Mouse (Mus musculus) T-cell, adult 2 months (primary cell): ENCODE data around the gene Rps15.

Experiments
- DNase-seq: peaks from one replicate; pipeline ENCODE4 v3.0.0; 2022; ENCODE audit warnings: low spot score

Gene Rps15

GRCm38 (mm10) chr10:80341491-80342304 lies 49.4 kb downstream of the Rps15 start:
- no peak for DNase-seq

DNA sequence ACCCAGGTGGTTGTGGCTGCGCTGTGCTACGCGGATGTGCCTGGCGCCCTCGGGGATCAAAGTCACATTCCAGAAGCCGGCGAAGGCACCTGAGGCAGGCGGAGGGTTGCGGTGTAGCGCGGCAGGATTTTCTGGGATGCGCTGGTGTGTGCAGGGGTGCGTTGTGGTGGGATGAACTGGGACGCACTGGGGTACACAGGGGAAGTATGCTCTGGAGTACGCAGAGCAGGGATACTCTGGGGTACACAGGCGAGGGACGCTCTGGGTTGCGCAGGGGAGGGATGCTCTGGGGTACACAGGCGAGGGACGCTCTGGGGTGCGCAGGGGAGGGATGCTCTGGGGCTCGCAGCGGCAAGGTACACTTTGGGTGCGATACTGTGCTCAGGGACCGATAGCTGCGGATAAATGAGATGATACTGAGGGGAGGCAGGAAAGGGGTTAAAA lies 50.1 kb downstream of the Rps15 start:
- DNase-seq, result no peak

GRCm38 (mm10) chr10:80342749-80343424 lies 50.6 kb downstream of the Rps15 start:
- peak; percentile 61 for DNase-seq

DNA sequence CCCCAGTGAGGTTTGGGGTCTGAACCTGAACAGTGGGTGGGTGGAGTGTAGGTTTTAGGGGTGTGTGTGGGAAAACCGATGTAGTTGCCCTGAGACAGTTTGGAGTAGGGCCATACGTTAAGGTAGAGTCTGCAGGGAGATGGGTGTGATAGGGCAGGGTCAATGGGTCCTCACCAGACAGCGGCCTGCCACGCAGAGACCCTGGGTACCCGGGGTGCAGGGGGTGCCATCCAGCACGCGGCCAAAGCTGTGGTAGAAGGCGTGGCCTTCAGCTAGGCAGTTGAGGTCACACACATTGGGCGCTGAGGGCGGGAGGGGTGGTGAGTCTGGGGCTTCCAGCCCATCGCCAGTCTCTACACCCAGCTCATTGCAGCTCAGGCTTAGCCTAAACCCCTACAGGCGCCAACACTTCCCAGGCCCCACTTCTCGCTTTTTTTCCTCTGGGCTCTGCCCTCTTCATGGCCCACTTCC lies 51.2 kb downstream of the Rps15 start:
- no peak for DNase-seq
